Mouse (Mus musculus) olfactory bulb, adult 2 months (tissue): ENCODE results near the gene Adh4.

Experiments used
- CTCF ChIP-seq: fragments of 200-500 bp; IDR thresholded peaks from 2 replicates; pipeline ENCODE4 v1.5.1; 2012; ENCODE audit warnings: low read depth, mild to moderate bottlenecking, low read length, moderate library complexity; ENCODE audit not compliant: insufficient read depth
- POLR2A ChIP-seq: fragments of 200-500 bp; IDR thresholded peaks from 2 replicates; pipeline ENCODE4 v1.6.1; 2012; ENCODE audit warnings: mild to moderate bottlenecking, low read depth, low read length, moderate library complexity; ENCODE audit not compliant: insufficient read depth

GRCm38 (mm10) chr3:138454711-138455435 is 39.6 kb downstream of the Adh4 start:
- no peak for TF ChIP-seq POLR2A
- no peak for TF ChIP-seq CTCF
